Mouse (Mus musculus): ENCODE data around the gene Fstl4. TPM values are rescaled to one million over a fixed set of nuclear protein-coding genes. Genes with fewer than 3 reads are reported as not detected.

Gene Fstl4
- polyA plus RNA-seq, 1 experiment from 2014 or later: 6.6 TPM

DNA sequence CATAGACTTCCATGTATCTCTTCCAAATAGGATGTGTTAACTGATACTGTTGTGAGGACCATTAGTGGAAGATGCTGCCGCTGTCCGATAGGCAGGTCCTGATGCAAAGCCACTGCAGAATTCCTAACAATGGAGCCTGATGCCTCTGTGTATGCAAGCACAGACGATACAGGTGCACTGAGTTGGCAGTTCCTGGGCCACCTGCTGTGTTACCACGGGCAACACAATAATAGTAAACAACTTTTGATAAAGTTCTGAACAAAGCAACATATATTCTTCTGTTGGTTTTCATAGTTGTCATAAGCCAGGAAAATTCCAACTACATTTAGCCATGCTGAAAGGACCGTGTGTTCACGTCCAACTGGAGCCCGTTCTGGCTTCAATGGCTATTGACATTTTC is 271.0 kb downstream of the Fstl4 start:
- no peak overlapping the region for H3K9ac ChIP-seq (ENCODE audit: low read length)
- H3K27me3 ChIP-seq (ENCODE audit: control insufficient read depth, insufficient read depth, low read length): no peaks in the 10 kb centered on the region
- H3K4me3 ChIP-seq (ENCODE audit: low read length): no peak overlapping the region
- H3K27ac ChIP-seq (ENCODE audit: low read length): no peak overlapping the region
- no peak for ATAC-seq (replicated peaks; ENCODE audit: extremely low read depth, insufficient read depth, low FRiP score)
- H3K4me2 ChIP-seq (ENCODE audit: low read depth, low read length): no peak overlapping the region
- H3K36me3 ChIP-seq (ENCODE audit: control insufficient read depth, insufficient read depth): no peaks in the 10 kb centered on the region
- WGBS: 77% methylated on average over 7 of the region's 7 CpGs
- no peaks in the 10 kb centered on the region for H3K9me3 ChIP-seq (replicated peaks; ENCODE audit: control insufficient read depth, low read length)
- H3K4me1 ChIP-seq (ENCODE audit: control insufficient read depth, insufficient read depth, low read length): no peaks in the 10 kb centered on the region

GRCm38 (mm10) chr11:53046850-53047249 is 282.4 kb downstream of the Fstl4 start:
- Histone ChIP-seq H3K9ac (ENCODE audit: low read length) (no peak overlapping the region), H3K4me1 (ENCODE audit: control insufficient read depth, insufficient read depth, low read length) (no peaks in the 10 kb centered on the region), H3K4me2 (ENCODE audit: low read depth, low read length) (no peak overlapping the region), H3K9me3 (replicated peaks; ENCODE audit: control insufficient read depth, low read length) (no peaks in the 10 kb centered on the region), H3K4me3 (ENCODE audit: low read length) (no peak overlapping the region), H3K27ac (ENCODE audit: low read length) (no peak overlapping the region), H3K27me3 (ENCODE audit: control insufficient read depth, insufficient read depth, low read length) (no peaks in the 10 kb centered on the region), H3K36me3 (ENCODE audit: control insufficient read depth, insufficient read depth) (no peaks in the 10 kb centered on the region)
- no peak for ATAC-seq (replicated peaks; ENCODE audit: extremely low read depth, insufficient read depth, low FRiP score)
- WGBS: 32% methylated on average over 6 of the region's 6 CpGs

GRCm38 (mm10) chr11:53054151-53054550 is 289.7 kb downstream of the Fstl4 start:
- Histone ChIP-seq H3K27ac (ENCODE audit: low read length) (no peak overlapping the region; the same call in 1 of the 2 replicates), H3K36me3 (ENCODE audit: control insufficient read depth, insufficient read depth) (no peaks in the 10 kb centered on the region), H3K9me3 (replicated peaks; ENCODE audit: control insufficient read depth, low read length) (no peaks in the 10 kb centered on the region), H3K4me1 (ENCODE audit: control insufficient read depth, insufficient read depth, low read length) (peaks cover 4% of the 10 kb centered on the region; the same call in 1 of the 2 replicates), H3K4me3 (ENCODE audit: low read length) (no peak overlapping the region), H3K9ac (ENCODE audit: low read length) (no peak overlapping the region), H3K27me3 (ENCODE audit: control insufficient read depth, insufficient read depth, low read length) (no peaks in the 10 kb centered on the region), H3K4me2 (ENCODE audit: low read depth, low read length) (no peak overlapping the region)
- 0 out of 2 replicates have a peak, but pooled peaks have one; percentile 46 for ATAC-seq (replicated peaks; ENCODE audit: extremely low read depth, insufficient read depth, low FRiP score)
- 62% methylated on average over 5 of the region's 5 CpGs for WGBS

GRCm38 (mm10) chr11:53055896-53056295 is 291.5 kb downstream of the Fstl4 start:
- ATAC-seq (replicated peaks; ENCODE audit: extremely low read depth, insufficient read depth, low FRiP score): no peak
- Histone ChIP-seq H3K4me1 (ENCODE audit: control insufficient read depth, insufficient read depth, low read length) (peaks cover 4% of the 10 kb centered on the region; the same call in 1 of the 2 replicates), H3K4me3 (ENCODE audit: low read length) (no peak overlapping the region), H3K27me3 (ENCODE audit: control insufficient read depth, insufficient read depth, low read length) (no peaks in the 10 kb centered on the region), H3K4me2 (ENCODE audit: low read depth, low read length) (no peak overlapping the region), H3K9me3 (replicated peaks; ENCODE audit: control insufficient read depth, low read length) (no peaks in the 10 kb centered on the region), H3K9ac (ENCODE audit: low read length) (no peak overlapping the region), H3K27ac (ENCODE audit: low read length) (no peak overlapping the region), H3K36me3 (ENCODE audit: control insufficient read depth, insufficient read depth) (no peaks in the 10 kb centered on the region)
- 82% methylated on average over 6 of the region's 6 CpGs for WGBS

DNA sequence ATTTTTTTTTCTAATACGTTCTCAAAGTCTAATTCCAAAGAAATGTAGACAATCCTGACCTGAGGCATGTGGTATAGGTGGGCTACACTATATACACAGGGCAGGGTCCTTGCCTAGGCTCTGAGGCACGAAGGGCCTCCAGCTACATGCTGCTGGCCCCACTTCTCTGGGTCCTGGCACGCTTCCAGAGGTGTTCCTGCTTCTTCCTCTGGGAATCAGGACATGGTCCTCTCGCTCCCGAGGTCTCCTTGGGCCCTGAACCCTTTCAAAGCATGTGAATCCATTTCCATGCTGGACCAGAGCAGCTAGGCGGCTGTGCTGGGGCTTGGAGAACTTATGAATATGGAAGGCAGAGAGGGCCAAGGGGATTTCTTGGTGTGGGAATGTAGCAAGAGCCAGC is 292.3 kb downstream of the Fstl4 start:
- H3K27me3 ChIP-seq (ENCODE audit: control insufficient read depth, insufficient read depth, low read length): no peaks in the 10 kb centered on the region
- WGBS: 62% methylated on average over 6 of the region's 6 CpGs
- ATAC-seq (replicated peaks; ENCODE audit: extremely low read depth, insufficient read depth, low FRiP score): no peak
- H3K4me1 ChIP-seq (ENCODE audit: control insufficient read depth, insufficient read depth, low read length): peaks cover 4% of the 10 kb centered on the region; the same call in 1 of the 2 replicates
- no peak overlapping the region for H3K9ac ChIP-seq (ENCODE audit: low read length)
- H3K36me3 ChIP-seq (ENCODE audit: control insufficient read depth, insufficient read depth): no peaks in the 10 kb centered on the region
- no peak overlapping the region for H3K4me3 ChIP-seq (ENCODE audit: low read length)
- H3K9me3 ChIP-seq (replicated peaks; ENCODE audit: control insufficient read depth, low read length): no peaks in the 10 kb centered on the region
- no peak overlapping the region for H3K27ac ChIP-seq (ENCODE audit: low read length)
- no peak overlapping the region for H3K4me2 ChIP-seq (ENCODE audit: low read depth, low read length)

- Histone ChIP-seq H3K36me3 (ENCODE audit: control insufficient read depth, insufficient read depth) (no peaks in the 10 kb centered on the region), H3K27me3 (ENCODE audit: control insufficient read depth, insufficient read depth, low read length) (no peaks in the 10 kb centered on the region), H3K4me3 (ENCODE audit: low read length) (no peak overlapping the region), H3K27ac (ENCODE audit: low read length) (no peak overlapping the region), H3K9me3 (replicated peaks; ENCODE audit: control insufficient read depth, low read length) (no peaks in the 10 kb centered on the region), H3K4me1 (ENCODE audit: control insufficient read depth, insufficient read depth, low read length) (peaks cover 4% of the 10 kb centered on the region; the same call in 1 of the 2 replicates), H3K4me2 (ENCODE audit: low read depth, low read length) (no peak overlapping the region), H3K9ac (ENCODE audit: low read length) (no peak overlapping the region)
- 52% methylated on average over 17 of the region's 17 CpGs for WGBS
- ATAC-seq (replicated peaks; ENCODE audit: extremely low read depth, insufficient read depth, low FRiP score): no peak
Measured at GRCm38 (mm10) chr11:53057821-53058553, 293.6 kb downstream of the Fstl4 start.

GRCm38 (mm10) chr11:53058557-53058956 is 294.1 kb downstream of the Fstl4 start:
- H3K4me3 ChIP-seq (ENCODE audit: low read length): no peak overlapping the region
- H3K9ac ChIP-seq (ENCODE audit: low read length): no peak overlapping the region
- H3K4me1 ChIP-seq (ENCODE audit: control insufficient read depth, insufficient read depth, low read length): peaks cover 4% of the 10 kb centered on the region; the same call in 1 of the 2 replicates
- no peak overlapping the region for H3K4me2 ChIP-seq (ENCODE audit: low read depth, low read length)
- H3K27ac ChIP-seq (ENCODE audit: low read length): no peak overlapping the region
- no peaks in the 10 kb centered on the region for H3K36me3 ChIP-seq (ENCODE audit: control insufficient read depth, insufficient read depth)
- H3K27me3 ChIP-seq (ENCODE audit: control insufficient read depth, insufficient read depth, low read length): no peaks in the 10 kb centered on the region
- H3K9me3 ChIP-seq (replicated peaks; ENCODE audit: control insufficient read depth, low read length): no peaks in the 10 kb centered on the region
- ATAC-seq (replicated peaks; ENCODE audit: extremely low read depth, insufficient read depth, low FRiP score): no peak
- WGBS: 28% methylated on average over 7 of the region's 7 CpGs

DNA sequence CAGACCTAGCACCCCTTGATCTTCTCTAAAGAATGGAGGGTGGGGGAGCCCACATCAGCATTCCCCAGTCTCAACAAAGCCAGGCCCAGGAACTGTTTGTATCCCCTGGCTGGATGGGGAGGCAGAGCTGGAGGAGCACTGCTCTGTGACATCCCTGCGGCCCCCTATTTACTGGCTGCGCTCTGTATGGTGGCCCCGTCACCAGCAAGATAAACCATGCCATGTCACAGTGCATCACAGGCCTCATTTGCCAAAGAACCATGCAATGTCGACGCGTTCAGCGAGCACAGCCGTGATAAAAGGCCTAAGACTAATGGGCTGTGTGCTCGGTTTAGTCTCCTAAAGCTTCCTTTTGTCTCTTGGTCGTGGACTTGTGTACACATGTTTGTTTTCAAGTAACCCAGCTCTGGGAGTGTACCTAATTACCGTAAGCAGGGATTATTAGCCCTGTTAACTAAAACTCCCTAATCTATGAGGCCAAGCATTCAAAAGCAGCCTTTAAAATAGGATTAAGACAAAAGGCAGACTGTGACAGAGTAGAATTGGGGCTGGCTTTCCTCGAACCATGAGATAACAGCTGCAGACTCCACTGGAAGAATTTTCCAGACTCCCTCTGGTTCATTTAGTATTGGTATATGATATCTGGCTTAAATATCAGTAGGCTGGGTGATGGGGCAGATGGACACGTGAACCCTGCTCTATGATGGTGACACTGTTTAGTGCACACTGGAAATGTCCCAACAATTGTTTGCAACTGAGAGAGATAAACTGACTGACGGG is 303.5 kb downstream of the Fstl4 start:
- H3K36me3 ChIP-seq (ENCODE audit: control insufficient read depth, insufficient read depth): no peaks in the 10 kb centered on the region
- WGBS: 51% methylated on average over 14 of the region's 14 CpGs

DNA sequence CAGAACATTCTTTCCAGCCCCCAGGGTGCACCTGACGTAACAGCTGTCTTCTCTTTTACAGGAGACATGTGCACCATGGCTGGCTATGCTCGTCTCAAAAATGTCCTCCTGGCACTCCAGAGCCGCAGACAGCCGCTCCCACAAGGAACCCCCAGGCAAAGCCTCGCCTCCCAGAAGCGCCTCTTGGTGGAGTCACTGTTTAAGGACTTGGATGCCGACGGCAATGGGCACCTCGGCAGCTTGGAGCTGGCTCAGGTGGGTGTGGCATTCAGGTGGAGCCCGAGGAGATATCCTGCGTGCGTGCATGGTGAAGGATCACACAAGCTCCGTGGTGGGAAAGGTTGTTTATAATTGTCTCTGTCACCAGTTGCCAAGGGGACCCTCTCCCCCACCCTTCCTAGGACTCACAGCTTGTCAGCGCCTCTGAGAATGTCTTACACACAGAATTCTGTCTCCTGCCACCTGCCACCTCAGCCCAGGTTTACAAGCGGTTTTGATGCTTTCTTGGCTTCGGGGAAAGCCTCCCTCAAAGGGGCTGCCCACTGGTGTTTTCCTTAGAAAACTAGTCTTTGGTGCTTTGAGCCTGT is 304.1 kb downstream of the Fstl4 start:
- no peaks in the 10 kb centered on the region for H3K36me3 ChIP-seq (ENCODE audit: control insufficient read depth, insufficient read depth)
- H3K4me3 ChIP-seq (ENCODE audit: low read length): no peak overlapping the region
- no peak for ATAC-seq (replicated peaks; ENCODE audit: extremely low read depth, insufficient read depth, low FRiP score)
- no peak overlapping the region for H3K27ac ChIP-seq (ENCODE audit: low read length)
- no peak overlapping the region for H3K9ac ChIP-seq (ENCODE audit: low read length)
- no peak overlapping the region for H3K4me2 ChIP-seq (ENCODE audit: low read depth, low read length)
- H3K9me3 ChIP-seq (replicated peaks; ENCODE audit: control insufficient read depth, low read length): no peaks in the 10 kb centered on the region
- WGBS: 42% methylated on average over 16 of the region's 16 CpGs
- H3K27me3 ChIP-seq (ENCODE audit: control insufficient read depth, insufficient read depth, low read length): no peaks in the 10 kb centered on the region
- H3K4me1 ChIP-seq (ENCODE audit: control insufficient read depth, insufficient read depth, low read length): peaks cover 7% of the 10 kb centered on the region; the same call in 1 of the 2 replicates

More for the DNA sequence above, 303.5 kb downstream of the Fstl4 start:
- Histone ChIP-seq H3K4me2 (ENCODE audit: low read depth, low read length) (no peak overlapping the region), H3K27me3 (ENCODE audit: control insufficient read depth, insufficient read depth, low read length) (no peaks in the 10 kb centered on the region), H3K4me1 (ENCODE audit: control insufficient read depth, insufficient read depth, low read length) (peaks cover 7% of the 10 kb centered on the region; the same call in 1 of the 2 replicates), H3K9ac (ENCODE audit: low read length) (no peak overlapping the region), H3K9me3 (replicated peaks; ENCODE audit: control insufficient read depth, low read length) (no peaks in the 10 kb centered on the region), H3K27ac (ENCODE audit: low read length) (no peak overlapping the region), H3K4me3 (ENCODE audit: low read length) (no peak overlapping the region)
- ATAC-seq (replicated peaks; ENCODE audit: extremely low read depth, insufficient read depth, low FRiP score): no peak
